Mouse (Mus musculus) midbrain, embryonic 15.5 days (tissue): ENCODE data around the gene Acot7. TPM values are rescaled to one million over a fixed set of nuclear protein-coding genes. Genes with fewer than 3 reads are reported as not detected.
A peak's percentile ranks its signal among the peaks of the same experiment; 100 is the strongest.

Experiments
- ATAC-seq: fragments of 200-750 bp; cut with Nextera tagmentation; replicated peaks from 2 replicates; pipeline ENCODE4 v1.8.0; 2017; ENCODE audit warnings: moderate TSS enrichment
- H3K27ac ChIP-seq: fragments of 300-500 bp; sonication (generic); 2 replicates; pipeline ENCODE4 v1.5.1; 2015; ENCODE audit warnings: mild to moderate bottlenecking, inconsistent platforms
- H3K27me3 ChIP-seq: fragments of 300-500 bp; sonication (generic); replicated peaks from 2 replicates; pipeline ENCODE4 v1.6.1; 2015; ENCODE audit warnings: inconsistent platforms
- H3K36me3 ChIP-seq: fragments of 300-500 bp; sonication (generic); replicated peaks from 2 replicates; pipeline ENCODE4 v1.6.1; 2015; ENCODE audit warnings: inconsistent platforms
- H3K4me1 ChIP-seq: fragments of 300-500 bp; sonication (generic); 2 replicates; pipeline ENCODE4 v1.6.1; 2015; ENCODE audit warnings: inconsistent platforms
- H3K4me2 ChIP-seq: fragments of 300-500 bp; sonication (generic); 2 replicates; pipeline ENCODE4 v1.6.1; 2015; ENCODE audit warnings: inconsistent platforms, mild to moderate bottlenecking, moderate library complexity
- H3K4me3 ChIP-seq: fragments of 300-500 bp; sonication (generic); 2 replicates; pipeline ENCODE4 v1.5.1; 2015; ENCODE audit warnings: mild to moderate bottlenecking, inconsistent platforms
- H3K9ac ChIP-seq: fragments of 300-500 bp; sonication (generic); 2 replicates; pipeline ENCODE4 v1.6.1; 2015; ENCODE audit warnings: mild to moderate bottlenecking, inconsistent platforms
- H3K9me3 ChIP-seq: fragments of 300-500 bp; sonication (generic); 2 replicates; pipeline ENCODE4 v1.6.1; 2016; ENCODE audit warnings: inconsistent platforms
- WGBS: fragments of 180-500 bp; shearing (Covaris S2); methylation state at CpG from one replicate; pipeline ENCODE4 v1.1.7; 2015; ENCODE audit warnings: mixed read lengths; 5-methylcytosine and 5-hydroxymethylcytosine counted together
- polyA plus RNA-seq: library from polyadenylated mRNA; unstranded; fragments of >200 nt; fragmentation: Nextera tagmentation; extraction: Ambion mirVana; gene quantifications from 2 replicates; pipeline ENCODE4 v1.2.1, GENCODE M21; 2015

Acot7 gene
- polyA plus RNA-seq, 1 experiment from 2014 or later, result 409 TPM

- H3K27ac ChIP-seq, result no peak overlapping the region
- peaks cover 85% of the 10 kb centered on the region for H3K27me3 ChIP-seq
- no peak for ATAC-seq
- H3K4me3 ChIP-seq, result no peak overlapping the region
- no peaks in the 10 kb centered on the region for H3K36me3 ChIP-seq
- WGBS, result 16% methylated on average over 21 of the region's 21 CpGs
- no peaks in the 10 kb centered on the region for H3K9me3 ChIP-seq
- H3K9ac ChIP-seq, result no peak overlapping the region
- 0 out of 2 replicates have a peak overlapping the region, but pooled peaks have one; percentile 22 for H3K4me2 ChIP-seq
- peaks cover 24% of the 10 kb centered on the region for H3K4me1 ChIP-seq
Measured at GRCm38 (mm10) chr4:152157779-152158584, 20.0 kb upstream of the Acot7 start.

- H3K9ac ChIP-seq, result no peak within 1 kb of the TSS
- H3K27me3 ChIP-seq, result peaks cover 78% of the 10 kb centered on the region
- peaks cover 20% of the 10 kb centered on the region for H3K4me1 ChIP-seq
- H3K27ac ChIP-seq, result no peak within 1 kb of the TSS
- H3K36me3 ChIP-seq, result no peaks in the 10 kb centered on the region
- H3K9me3 ChIP-seq, result no peaks in the 10 kb centered on the region
- WGBS, result 2% methylated on average over 35 of the region's 35 CpGs
- H3K4me3 ChIP-seq, result peak within 1 kb of the TSS; percentile 12; the same call in 1 of the 2 replicates
- H3K4me2 ChIP-seq, result peak within 1 kb of the TSS; percentile 22
- no peak for ATAC-seq
Measured at GRCm38 (mm10) chr4:152158585-152159284, 19.2 kb upstream of the Acot7 start, which contains the start of gene Hes2. Hes2 (plus strand) TSS chr4:152158867.

GRCm38 (mm10) chr4:152159285-152159678 lies 18.7 kb upstream of the Acot7 start:
- no peak overlapping the region for H3K9ac ChIP-seq
- H3K4me1 ChIP-seq, result peaks cover 17% of the 10 kb centered on the region
- no peak overlapping the region for H3K27ac ChIP-seq
- H3K36me3 ChIP-seq, result no peaks in the 10 kb centered on the region
- peak overlapping the region; percentile 12; the same call in 1 of the 2 replicates for H3K4me3 ChIP-seq
- H3K27me3 ChIP-seq, result peaks cover 79% of the 10 kb centered on the region
- no peaks in the 10 kb centered on the region for H3K9me3 ChIP-seq
- peak overlapping the region; percentile 12; the same call in 1 of the 2 replicates for H3K4me2 ChIP-seq
- no peak for ATAC-seq
- WGBS, result 3% methylated on average over 19 of the region's 19 CpGs

GRCm38 (mm10) chr4:152160748-152161147 lies 17.2 kb upstream of the Acot7 start:
- no peaks in the 10 kb centered on the region for H3K36me3 ChIP-seq
- H3K4me3 ChIP-seq, result no peak overlapping the region
- H3K4me1 ChIP-seq, result peaks cover 17% of the 10 kb centered on the region
- H3K27me3 ChIP-seq, result peaks cover 72% of the 10 kb centered on the region
- H3K4me2 ChIP-seq, result no peak overlapping the region
- ATAC-seq, result no peak
- H3K9ac ChIP-seq, result no peak overlapping the region
- 28% methylated on average over 4 of the region's 4 CpGs for WGBS
- no peaks in the 10 kb centered on the region for H3K9me3 ChIP-seq
- H3K27ac ChIP-seq, result no peak overlapping the region

- H3K27ac ChIP-seq, result no peak overlapping the region
- H3K36me3 ChIP-seq, result no peaks in the 10 kb centered on the region
- no peak overlapping the region for H3K4me3 ChIP-seq
- H3K4me1 ChIP-seq, result peaks cover 17% of the 10 kb centered on the region
- WGBS, result 81% methylated on average over 6 of the region's 6 CpGs
- H3K4me2 ChIP-seq, result no peak overlapping the region
- peaks cover 69% of the 10 kb centered on the region for H3K27me3 ChIP-seq
- H3K9me3 ChIP-seq, result no peaks in the 10 kb centered on the region
- no peak for ATAC-seq
- no peak overlapping the region for H3K9ac ChIP-seq
Measured at GRCm38 (mm10) chr4:152161601-152162000, 16.3 kb upstream of the Acot7 start.

- no peak for ATAC-seq
- Histone ChIP-seq H3K9ac (no peak overlapping the region), H3K27me3 (peaks cover 59% of the 10 kb centered on the region), H3K4me1 (peaks cover 17% of the 10 kb centered on the region), H3K4me3 (no peak overlapping the region), H3K4me2 (no peak overlapping the region), H3K27ac (no peak overlapping the region), H3K9me3 (no peaks in the 10 kb centered on the region), H3K36me3 (no peaks in the 10 kb centered on the region)
- WGBS, result 95% methylated on average over 2 of the region's 2 CpGs
Measured at GRCm38 (mm10) chr4:152162748-152163147, 15.2 kb upstream of the Acot7 start.

GRCm38 (mm10) chr4:152165036-152165931 lies 12.7 kb upstream of the Acot7 start:
- no peak for ATAC-seq
- 28% methylated on average over 22 of the region's 22 CpGs for WGBS
- Histone ChIP-seq H3K27me3 (peaks cover 38% of the 10 kb centered on the region), H3K9me3 (no peaks in the 10 kb centered on the region), H3K4me3 (no peak overlapping the region), H3K27ac (no peak overlapping the region), H3K9ac (no peak overlapping the region), H3K4me1 (no peaks in the 10 kb centered on the region), H3K36me3 (no peaks in the 10 kb centered on the region), H3K4me2 (no peak overlapping the region)

- Histone ChIP-seq H3K4me2 (no peak overlapping the region), H3K4me1 (no peaks in the 10 kb centered on the region), H3K36me3 (no peaks in the 10 kb centered on the region), H3K27ac (no peak overlapping the region), H3K9ac (no peak overlapping the region), H3K4me3 (no peak overlapping the region), H3K9me3 (no peaks in the 10 kb centered on the region), H3K27me3 (peaks cover 18% of the 10 kb centered on the region)
- ATAC-seq, result no peak
- WGBS, result 30% methylated on average over 8 of the region's 8 CpGs
Measured at GRCm38 (mm10) chr4:152168052-152168451, 9.9 kb upstream of the Acot7 start.

- no peaks in the 10 kb centered on the region for H3K4me1 ChIP-seq
- H3K36me3 ChIP-seq, result no peaks in the 10 kb centered on the region
- ATAC-seq, result no peak
- no peak overlapping the region for H3K9ac ChIP-seq
- H3K27ac ChIP-seq, result no peak overlapping the region
- no peak overlapping the region for H3K4me3 ChIP-seq
- H3K9me3 ChIP-seq, result no peaks in the 10 kb centered on the region
- no peak overlapping the region for H3K4me2 ChIP-seq
- 81% methylated on average over 7 of the region's 7 CpGs for WGBS
- H3K27me3 ChIP-seq, result peaks cover 14% of the 10 kb centered on the region
Measured at GRCm38 (mm10) chr4:152169103-152169502, 8.8 kb upstream of the Acot7 start.

- H3K4me3 ChIP-seq, result no peak overlapping the region
- no peaks in the 10 kb centered on the region for H3K36me3 ChIP-seq
- H3K4me1 ChIP-seq, result no peaks in the 10 kb centered on the region
- whole genome bisulfite sequencing, result 87% methylated on average over 10 of the region's 10 CpGs
- no peak overlapping the region for H3K9ac ChIP-seq
- ATAC-seq, result no peak
- no peak overlapping the region for H3K4me2 ChIP-seq
- H3K27ac ChIP-seq, result no peak overlapping the region
- H3K27me3 ChIP-seq, result peaks cover 21% of the 10 kb centered on the region
- no peaks in the 10 kb centered on the region for H3K9me3 ChIP-seq
Measured at GRCm38 (mm10) chr4:152170286-152170685, 7.6 kb upstream of the Acot7 start.

GRCm38 (mm10) chr4:152171543-152171942 lies 6.4 kb upstream of the Acot7 start:
- Histone ChIP-seq H3K27me3 (peaks cover 28% of the 10 kb centered on the region), H3K9me3 (no peaks in the 10 kb centered on the region), H3K36me3 (no peaks in the 10 kb centered on the region), H3K9ac (no peak overlapping the region), H3K4me2 (no peak overlapping the region), H3K4me3 (no peak overlapping the region), H3K27ac (no peak overlapping the region), H3K4me1 (no peaks in the 10 kb centered on the region)
- ATAC-seq, result no peak
- 87% methylated on average over 6 of the region's 6 CpGs for WGBS

GRCm38 (mm10) chr4:152173041-152173440 lies 4.9 kb upstream of the Acot7 start:
- Histone ChIP-seq H3K9me3 (no peaks in the 10 kb centered on the region), H3K27me3 (peaks cover 30% of the 10 kb centered on the region), H3K4me3 (no peak overlapping the region), H3K36me3 (no peaks in the 10 kb centered on the region), H3K4me2 (no peak overlapping the region), H3K9ac (no peak overlapping the region), H3K4me1 (peaks cover 6% of the 10 kb centered on the region), H3K27ac (no peak overlapping the region)
- no peak for ATAC-seq
- WGBS, result 2% methylated on average over 5 of the region's 5 CpGs
